Mouse (Mus musculus) liver, adult (tissue): Measurements from ENCODE around the gene Ctc1.

ENCODE experiments used
- GATA4 ChIP-seq: IDR thresholded peaks from 2 replicates; pipeline ENCODE4 v1.6.1; 2014; ENCODE audit warnings: mild to moderate bottlenecking, low read length; ENCODE audit not compliant: insufficient replicate concordance

Gene Ctc1

DNA sequence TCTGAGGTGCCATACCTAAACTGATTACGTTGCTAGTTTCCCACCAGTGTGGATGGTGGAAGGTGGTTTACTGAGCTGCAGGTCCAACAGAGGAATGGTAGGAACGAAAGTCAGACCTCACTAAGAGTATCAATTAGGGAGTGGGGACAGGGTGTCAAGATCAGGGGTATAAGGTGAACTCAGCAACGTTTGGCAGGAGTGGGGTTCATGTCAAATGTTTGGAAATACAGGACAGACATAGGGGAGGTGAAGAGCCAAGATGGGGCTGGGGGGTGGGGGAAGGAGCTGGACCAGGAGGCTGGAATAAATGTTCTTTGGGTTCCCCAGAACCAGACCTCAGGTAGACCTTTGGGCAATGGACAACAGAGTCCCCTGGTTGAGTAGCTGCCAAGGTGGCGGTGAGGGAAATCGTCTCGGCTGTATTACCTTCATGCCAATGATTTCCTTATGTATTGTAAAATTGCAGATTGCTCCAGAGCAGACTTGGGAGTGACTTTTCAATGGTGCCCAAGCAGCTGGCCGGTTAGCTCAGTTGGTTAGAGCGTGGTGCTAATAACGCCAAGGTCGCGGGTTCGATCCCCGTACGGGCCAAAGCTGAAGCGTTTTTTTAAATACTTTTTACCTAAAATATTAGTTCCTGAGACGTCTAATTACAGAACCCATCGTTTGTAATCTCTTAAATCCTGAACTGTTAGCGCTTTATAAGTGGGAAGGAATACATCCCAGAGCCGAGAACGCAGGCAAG is 20.9 kb downstream of the Ctc1 start:
- peak; percentile 35; the same call in 1 of the 2 replicates for TF ChIP-seq GATA4

DNA sequence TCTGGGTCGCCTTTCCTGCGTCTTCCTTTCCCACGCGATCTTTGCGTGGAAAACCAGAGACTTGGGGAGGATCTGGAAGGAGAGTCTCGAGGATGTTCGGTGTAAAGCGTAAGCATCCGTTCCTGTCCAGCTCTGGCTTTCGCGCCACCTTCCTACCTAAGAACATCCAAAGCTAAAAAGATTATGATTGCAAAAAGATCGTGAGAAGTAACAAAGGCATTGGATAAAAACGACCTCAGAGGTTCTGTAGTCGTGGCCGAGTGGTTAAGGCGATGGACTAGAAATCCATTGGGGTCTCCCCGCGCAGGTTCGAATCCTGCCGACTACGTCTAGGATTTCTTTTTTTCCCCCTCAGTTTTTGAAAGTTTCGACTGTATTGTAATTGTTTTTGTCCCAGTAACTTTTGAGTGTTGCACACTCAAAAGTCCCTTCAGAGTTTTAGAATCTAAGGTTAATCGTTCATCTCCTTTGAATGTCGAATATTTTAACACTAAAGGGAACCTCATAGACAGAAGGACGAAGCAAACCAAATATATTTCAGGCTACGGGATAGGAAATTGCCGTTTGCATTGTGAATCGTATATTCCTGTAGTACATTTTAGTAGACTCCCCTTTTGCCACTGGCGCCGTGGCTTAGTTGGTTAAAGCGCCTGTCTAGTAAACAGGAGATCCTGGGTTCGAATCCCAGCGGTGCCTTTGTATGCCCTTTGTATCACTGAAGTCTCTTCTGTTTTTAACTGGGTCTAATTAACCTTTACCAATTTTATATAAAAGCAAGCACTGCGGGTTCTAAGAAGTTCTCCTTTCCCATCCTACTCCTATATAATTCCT is 21.7 kb downstream of the Ctc1 start:
- 0 out of 2 replicates have a peak, but pooled peaks have one; percentile 1 for TF ChIP-seq GATA4

DNA sequence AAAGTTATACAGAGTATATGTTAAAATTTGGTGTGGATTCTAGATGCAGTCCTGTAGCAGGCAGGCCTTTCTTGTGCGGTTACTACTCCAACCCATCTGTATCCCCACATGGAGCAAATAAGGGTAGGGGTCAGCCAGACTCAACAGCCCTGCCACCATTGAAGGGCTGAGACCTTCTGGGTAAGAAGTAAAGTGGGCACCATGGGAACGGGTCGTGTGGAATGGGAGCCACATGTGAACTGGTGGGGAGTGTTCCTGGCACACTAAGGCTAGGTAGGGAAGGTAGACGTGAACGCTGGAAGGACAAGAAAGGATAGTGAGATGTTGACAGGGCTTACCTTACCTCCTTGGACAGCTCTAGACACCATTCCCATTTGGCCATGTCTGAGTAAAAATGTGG is 22.5 kb downstream of the Ctc1 start:
- TF ChIP-seq GATA4: no peak

DNA sequence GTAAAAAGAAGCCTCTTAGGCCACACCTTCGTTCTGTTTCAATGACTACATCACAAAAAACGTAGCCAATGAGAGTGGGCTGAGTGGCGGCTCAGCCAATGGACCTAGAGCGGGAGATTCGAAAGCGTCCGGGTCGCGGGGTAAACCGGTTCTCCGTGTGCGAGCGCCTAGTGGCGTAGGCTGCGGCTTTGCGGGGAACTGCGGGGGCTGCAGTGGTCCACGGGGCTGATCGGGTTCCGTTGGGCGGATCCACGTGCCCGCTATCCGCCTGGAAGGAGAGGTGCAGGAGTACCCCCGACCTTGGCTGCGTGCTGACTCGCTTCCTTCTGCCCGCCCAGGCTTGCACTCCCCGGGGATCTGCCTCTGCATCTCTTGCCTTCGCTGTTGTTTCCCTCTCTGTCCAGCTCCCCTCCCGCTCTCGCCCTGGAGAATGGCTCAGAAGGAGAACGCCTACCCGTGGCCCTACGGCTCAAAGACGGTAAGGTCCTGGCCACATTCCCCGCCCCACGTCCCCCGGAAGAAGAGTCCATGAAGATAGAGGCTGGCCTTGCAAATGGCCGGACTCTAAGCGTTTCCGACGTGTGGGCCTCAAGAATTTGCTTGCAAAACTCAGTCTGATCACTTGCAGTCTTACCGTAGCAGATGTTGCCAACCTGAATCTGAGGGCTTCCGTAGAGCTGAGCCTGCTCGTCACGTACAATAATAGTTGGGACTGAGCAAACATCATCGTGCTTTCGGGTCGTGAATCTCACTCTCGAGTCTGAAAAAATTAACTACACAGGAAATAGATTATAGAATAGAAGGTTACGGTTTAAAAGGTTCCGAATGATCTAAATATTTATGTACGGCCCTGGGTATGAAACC is 30.1 kb downstream of the Ctc1 start, which contains the start of gene Aurkb:
Aurkb (plus strand) TSS at position 117 of the 864 bp plus-strand sequence.
- TF ChIP-seq GATA4: no peak

DNA sequence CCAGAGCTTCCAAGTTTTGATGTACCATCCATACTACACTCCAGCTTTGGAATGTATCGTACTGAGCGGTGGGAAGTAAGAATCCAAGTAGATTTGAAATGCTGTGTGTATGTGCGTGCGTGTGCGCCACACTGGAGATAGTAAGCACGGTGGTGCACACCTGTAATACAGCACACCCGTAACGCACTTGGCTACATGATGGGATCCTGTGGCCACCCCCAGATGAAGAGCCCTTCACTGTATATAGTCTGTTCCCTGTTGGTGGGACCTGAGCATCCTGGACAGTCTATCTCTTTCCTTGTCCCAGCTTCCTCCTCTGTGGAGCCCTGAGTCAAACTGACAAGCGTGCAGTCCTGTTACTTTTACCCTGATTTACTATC is 30.7 kb downstream of the Ctc1 start:
- no peak for TF ChIP-seq GATA4

DNA sequence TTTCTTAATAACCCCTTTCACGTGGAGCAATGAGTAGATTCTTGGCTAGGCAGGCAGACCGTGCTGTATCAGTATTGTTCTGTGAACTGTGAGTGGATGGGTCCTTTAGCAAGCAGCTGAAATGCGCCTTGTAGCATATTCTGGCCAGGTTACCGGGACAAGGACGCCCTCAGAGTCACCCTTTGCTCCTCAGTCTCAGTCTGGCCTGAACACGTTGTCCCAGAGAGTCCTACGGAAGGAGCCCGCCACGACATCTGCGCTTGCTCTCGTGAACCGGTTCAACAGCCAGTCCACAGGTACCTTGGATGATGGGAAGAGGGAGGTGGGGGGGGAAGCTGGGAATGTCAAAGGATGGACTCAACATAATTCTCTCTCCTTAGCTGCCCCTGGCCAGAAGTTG is 31.9 kb downstream of the Ctc1 start:
- TF ChIP-seq GATA4: no peak

DNA sequence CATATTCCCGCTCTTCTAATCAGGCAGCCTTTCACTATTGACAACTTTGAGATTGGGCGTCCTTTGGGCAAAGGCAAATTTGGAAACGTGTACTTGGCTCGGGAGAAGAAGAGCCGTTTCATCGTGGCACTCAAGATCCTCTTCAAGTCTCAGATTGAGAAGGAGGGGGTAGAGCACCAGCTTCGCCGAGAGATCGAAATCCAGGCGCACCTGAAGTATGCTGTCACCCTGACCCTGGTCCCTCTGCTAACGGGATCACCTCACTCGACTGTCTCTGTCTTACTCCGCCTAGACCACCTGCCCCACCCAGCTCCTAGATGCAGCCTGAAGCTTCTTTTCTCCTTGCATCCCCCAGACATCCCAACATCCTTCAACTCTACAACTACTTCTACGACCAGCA is 32.4 kb downstream of the Ctc1 start:
- TF ChIP-seq GATA4: no peak

DNA sequence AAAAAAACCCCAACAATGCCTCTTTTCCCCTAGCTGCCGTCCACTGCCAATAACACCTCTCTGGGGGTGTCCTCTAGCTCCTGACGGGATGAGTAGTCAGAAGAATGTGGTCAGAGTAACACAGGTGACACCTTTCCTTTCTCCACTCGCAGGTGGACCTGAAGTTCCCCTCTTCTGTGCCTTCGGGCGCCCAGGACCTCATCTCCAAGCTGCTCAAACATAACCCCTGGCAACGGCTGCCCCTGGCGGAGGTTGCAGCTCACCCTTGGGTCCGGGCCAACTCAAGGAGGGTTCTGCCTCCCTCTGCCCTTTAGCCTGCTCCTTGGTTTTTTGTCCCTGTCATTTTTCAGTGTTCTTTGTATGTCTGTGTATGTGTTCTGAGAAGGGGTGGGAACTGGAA is 35.0 kb downstream of the Ctc1 start:
- TF ChIP-seq GATA4: no peak

DNA sequence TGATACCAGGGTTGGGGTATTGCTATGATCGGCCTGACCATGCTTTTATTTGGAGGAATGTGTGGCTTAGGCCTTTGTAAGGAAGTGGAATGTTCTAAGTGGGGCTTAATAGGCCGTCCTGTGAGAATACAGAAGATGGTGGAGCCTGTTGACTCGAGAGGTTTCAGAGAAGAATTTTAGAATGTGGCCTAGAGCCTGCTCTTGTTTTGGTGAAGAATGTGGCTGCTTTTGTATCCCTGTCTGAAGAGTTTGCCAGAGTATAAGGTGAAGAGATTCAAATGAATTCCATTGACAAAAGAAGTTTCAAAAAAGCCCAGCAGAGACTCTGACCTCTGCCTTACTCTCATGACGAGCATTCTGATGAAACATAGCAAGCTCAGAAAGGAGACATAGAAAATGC is 36.1 kb downstream of the Ctc1 start:
- no peak for TF ChIP-seq GATA4

DNA sequence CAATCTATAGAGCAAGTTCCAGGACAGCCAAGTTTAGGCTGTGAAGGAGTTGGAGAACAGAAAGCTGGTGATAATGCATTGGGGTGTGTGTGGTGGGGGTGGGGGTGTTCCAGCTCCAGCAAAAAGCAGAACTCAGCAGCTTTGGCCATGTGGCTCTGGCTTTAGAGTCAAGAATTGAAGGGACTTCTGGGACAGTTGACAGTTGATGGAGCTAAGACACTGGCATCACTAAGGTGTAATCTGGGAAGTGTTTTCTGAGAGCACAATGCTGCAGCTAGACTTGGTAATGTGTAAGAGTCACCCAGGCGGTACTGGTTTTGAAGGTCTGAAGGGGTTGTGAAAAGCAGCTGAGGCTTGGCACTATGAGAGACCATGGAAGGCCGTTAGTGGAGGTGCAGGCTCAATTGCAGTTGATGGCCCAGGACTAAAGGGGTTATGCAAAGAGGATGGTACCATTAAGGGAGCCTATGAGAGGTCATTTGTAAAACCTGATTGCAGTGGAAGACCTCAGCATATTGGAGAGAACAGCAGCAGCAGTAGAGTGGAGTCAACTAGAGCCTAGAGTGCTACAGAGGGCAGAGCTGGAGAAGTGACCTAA is 37.2 kb downstream of the Ctc1 start:
- TF ChIP-seq GATA4: no peak

DNA sequence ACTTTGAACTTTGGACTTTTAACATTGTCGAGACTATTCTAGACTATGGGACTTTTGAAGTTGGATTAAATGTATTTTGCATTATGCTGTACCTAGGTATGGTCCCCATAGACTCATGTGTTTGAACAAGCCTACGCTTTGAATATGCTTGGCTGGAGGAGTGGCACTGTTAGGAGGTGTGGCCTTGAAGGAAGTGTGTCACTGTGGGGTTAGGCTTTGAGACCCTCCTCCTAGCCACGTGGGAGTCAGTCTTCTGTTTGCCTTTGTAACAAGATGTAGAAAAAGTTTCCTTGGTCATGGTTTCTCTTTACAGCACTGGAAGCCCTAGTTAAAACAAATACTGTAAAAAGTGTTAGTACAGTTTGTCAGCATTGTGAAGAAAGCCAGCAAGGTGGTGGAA is 38.1 kb downstream of the Ctc1 start:
- no peak for TF ChIP-seq GATA4

DNA sequence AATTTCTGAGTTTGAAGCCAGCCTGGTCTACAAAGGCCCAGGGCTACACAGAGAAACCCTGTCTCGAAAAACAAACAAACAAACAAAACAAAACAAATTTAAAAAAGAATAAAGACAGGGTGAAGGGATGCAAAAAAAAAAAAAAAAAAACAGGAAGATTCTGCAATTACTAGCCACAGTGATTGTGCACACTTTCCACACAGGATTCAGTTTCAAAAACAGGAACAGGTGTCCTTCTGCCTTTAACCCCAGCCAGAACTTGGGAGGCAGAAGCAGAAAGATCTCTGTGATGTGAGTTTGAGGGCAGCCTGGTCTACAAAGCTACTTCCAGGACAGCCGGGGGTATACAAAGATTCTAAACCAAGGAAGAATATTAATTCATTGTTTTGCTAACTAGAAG is 42.6 kb downstream of the Ctc1 start:
- no peak for TF ChIP-seq GATA4

DNA sequence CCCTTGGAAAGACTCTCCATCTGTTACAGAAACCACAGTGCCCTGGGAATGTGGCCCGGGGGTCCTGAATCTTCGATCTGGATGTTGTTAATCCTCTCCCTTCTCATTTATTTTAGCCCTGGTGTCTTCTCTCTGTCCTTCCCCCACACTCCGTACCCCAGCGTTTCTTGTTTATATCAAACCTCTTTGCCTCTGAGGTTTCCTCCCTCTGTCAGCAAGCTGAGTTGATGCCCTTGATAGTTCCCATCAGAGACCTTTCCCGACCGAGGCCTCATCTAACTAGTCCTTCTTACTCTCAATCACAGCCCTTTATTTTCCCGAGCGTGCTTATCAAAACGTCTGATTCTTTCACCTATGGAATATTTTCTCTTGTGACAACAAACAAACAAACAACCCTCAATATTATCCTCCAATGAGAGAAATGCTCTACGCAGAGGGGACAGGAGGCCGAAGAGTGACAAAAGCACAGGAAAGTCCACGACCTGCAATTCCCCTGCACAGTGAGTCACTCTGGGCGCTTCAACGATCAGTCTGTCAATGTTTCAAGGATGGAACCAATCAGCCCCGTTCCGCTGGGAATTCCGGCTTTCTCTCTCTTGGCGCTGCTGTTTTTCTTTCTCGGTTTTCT is 43.1 kb downstream of the Ctc1 start:
- TF ChIP-seq GATA4: no peak

DNA sequence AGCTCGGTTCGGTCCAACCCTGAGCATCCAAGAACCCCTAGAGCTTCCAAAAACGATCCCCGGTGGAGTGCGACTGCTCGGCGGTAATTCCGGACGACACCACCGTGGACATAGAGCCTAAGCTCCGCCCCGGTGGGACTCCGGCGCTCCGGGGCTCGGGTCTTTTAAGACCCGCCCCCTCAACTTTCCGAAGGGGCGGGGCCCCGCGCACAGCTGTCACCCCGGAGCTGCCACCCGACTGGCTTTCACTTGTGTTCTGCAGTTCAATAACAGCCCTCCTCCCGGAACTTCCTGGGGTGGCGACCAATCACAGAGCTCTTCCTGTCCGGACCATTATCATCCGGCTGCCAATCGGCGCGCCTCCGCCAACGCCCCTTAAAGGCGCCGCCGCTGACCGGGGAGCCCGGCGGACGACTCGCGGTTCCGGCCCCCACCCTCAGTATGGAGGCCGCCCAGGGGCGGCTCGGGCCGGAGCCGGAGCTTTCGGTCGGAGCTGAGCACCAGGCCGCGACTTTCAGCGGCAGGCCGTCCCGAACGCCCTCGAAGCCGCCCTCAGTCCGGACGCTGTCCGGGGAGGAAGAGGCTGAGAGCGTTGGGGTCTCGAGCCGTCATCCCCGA is 43.8 kb downstream of the Ctc1 start, which contains the start of gene Borcs6:
Borcs6 (plus strand) TSS at position 361 of the 618 bp plus-strand sequence.
- peak; percentile 86; the same call in 1 of the 2 replicates for TF ChIP-seq GATA4
